In the genomic region with DNA sequence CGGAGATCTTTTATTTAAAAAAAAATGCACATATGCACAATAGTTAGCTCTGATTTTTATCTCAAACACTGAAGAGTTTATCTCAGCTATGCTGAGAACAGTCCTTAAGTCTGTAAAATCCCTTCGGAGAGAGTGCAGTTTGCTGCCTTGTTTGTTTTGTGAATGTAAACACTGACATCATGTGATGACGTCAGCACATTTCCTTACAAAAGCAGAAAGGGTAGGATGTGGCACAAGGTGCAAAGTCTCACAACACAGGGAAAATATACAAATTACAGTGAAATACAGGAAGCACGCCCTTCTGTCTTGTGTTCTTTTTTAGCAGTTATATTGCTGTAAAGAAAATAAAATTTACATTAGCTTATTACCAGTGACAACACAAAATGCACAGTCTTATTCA, we compare ENCODE assay signal across 13 mouse cellular contexts. TPM values are rescaled to one million over a fixed set of nuclear protein-coding genes. Genes with fewer than 3 reads are reported as not detected.
DNase-seq lines count a peak whose midpoint lies in the region; ATAC-seq and TF ChIP-seq lines count a peak whose summit lies in the region.
"Had no signal": no experiment of that assay in that cellular context is flagged by ENCODE, and none has a peak within 500 bp of the region (broad histone marks: within the 10 kb centered on the region; RNA-seq: fewer than 3 reads in every experiment).

No protein-coding gene starts in this region.

- no peak overlapping the region for H3K4me2 ChIP-seq in embryonic facial prominence, embryonic 14.5 days (ENCODE audit: low read depth, low read length)
- H3K4me2 ChIP-seq in hindbrain, embryonic 12.5 days (replicated peaks) = no peak overlapping the region
- H3K4me2 ChIP-seq: hindbrain, embryonic 14.5 days; liver, embryonic 15.5 days; midbrain, embryonic 11.5 days had no signal

- no peaks in the 10 kb centered on the region for H3K9me3 ChIP-seq in embryonic facial prominence, embryonic 14.5 days (ENCODE audit: control insufficient read depth, low read length)
- H3K9me3 ChIP-seq in hindbrain, embryonic 12.5 days (replicated peaks) = no peaks in the 10 kb centered on the region
- H3K9me3 ChIP-seq: liver, embryonic 15.5 days had no signal

- peaks cover 59% of the 10 kb centered on the region for H3K36me3 ChIP-seq in heart, adult 2 months (ENCODE audit: control insufficient read depth, insufficient read depth, low read length)
- no peaks in the 10 kb centered on the region for H3K36me3 ChIP-seq in embryonic facial prominence, embryonic 14.5 days (ENCODE audit: control insufficient read depth, insufficient read depth, low read length)
- no peaks in the 10 kb centered on the region for H3K36me3 ChIP-seq in hindbrain, embryonic 12.5 days
- H3K36me3 ChIP-seq: liver, embryonic 15.5 days had no signal

- intact Hi-C loops in heart, adult 2 months (cut with DNase I) = no loop called here

- H3K79me2 ChIP-seq in heart, adult 2 months (replicated peaks; ENCODE audit: control insufficient read depth, insufficient read depth, low read length) = no peaks in the 10 kb centered on the region

- 40% methylated on average over 4 of the region's 4 CpGs for WGBS in heart, adult 2 months
- 54% methylated on average over 4 of the region's 4 CpGs for WGBS in embryonic facial prominence, embryonic 14.5 days
- 69% methylated on average over 4 of the region's 4 CpGs for WGBS in hindbrain, embryonic 12.5 days

- peaks cover 7% of the 10 kb centered on the region for H3K4me1 ChIP-seq in heart, adult 2 months (ENCODE audit: control insufficient read depth, insufficient read depth, low read length)
- H3K4me1 ChIP-seq in embryonic facial prominence, embryonic 14.5 days (ENCODE audit: control insufficient read depth, insufficient read depth, low read length) = 0 out of 2 replicates have a peak, but pooled peaks cover 4% of the 10 kb centered on the region
- 0 out of 2 replicates have a peak, but pooled peaks cover 4% of the 10 kb centered on the region for H3K4me1 ChIP-seq in hindbrain, embryonic 12.5 days
- H3K4me1 ChIP-seq: liver, embryonic 15.5 days had no signal

- no peak for ATAC-seq in embryonic facial prominence, embryonic 14.5 days (ENCODE audit: low read depth)
- ATAC-seq in hindbrain, embryonic 12.5 days (ENCODE audit: low FRiP score) = no peak

- H3K9ac ChIP-seq in heart, adult 2 months (ENCODE audit: low read depth, low read length) = no peak overlapping the region
- H3K9ac ChIP-seq in embryonic facial prominence, embryonic 14.5 days (ENCODE audit: low read depth, low read length) = no peak overlapping the region
- H3K9ac ChIP-seq in hindbrain, embryonic 12.5 days = no peak overlapping the region
- H3K9ac ChIP-seq: hindbrain, embryonic 14.5 days; liver, embryonic 15.5 days had no signal

- no peak for TF ChIP-seq CTCF in heart, adult 2 months (IDR thresholded peaks at IDR 0.05)
- no peak for TF ChIP-seq CTCF in layer of hippocampus, adult 2 months (conservative IDR thresholded peaks at IDR 0.05)

- no peaks in the 10 kb centered on the region for H3K27me3 ChIP-seq in heart, adult 2 months (ENCODE audit: control insufficient read depth, insufficient read depth, low read length)
- no peaks in the 10 kb centered on the region for H3K27me3 ChIP-seq in embryonic facial prominence, embryonic 14.5 days (replicated peaks; ENCODE audit: control insufficient read depth, insufficient read depth, low read length)
- H3K27me3 ChIP-seq in hindbrain, embryonic 12.5 days = no peaks in the 10 kb centered on the region
- H3K27me3 ChIP-seq: liver, embryonic 15.5 days had no signal

- H3K4me3 ChIP-seq in heart, adult 2 months = no peak overlapping the region
- H3K4me3 ChIP-seq in layer of hippocampus, adult 2 months = no peak overlapping the region
- H3K4me3 ChIP-seq in embryonic facial prominence, embryonic 14.5 days (ENCODE audit: low read depth, low read length) = no peak overlapping the region
- H3K4me3 ChIP-seq in hindbrain, embryonic 12.5 days = no peak overlapping the region
- H3K4me3 ChIP-seq: liver, embryonic 15.5 days; myocyte had no signal

- no peak for DNase-seq in heart, adult 2 months
- no peak for DNase-seq in heart, adult 9 months (ENCODE audit: low spot score in 2 of 2)
- no peak for DNase-seq in layer of hippocampus, adult 2 months (ENCODE audit: low spot score in 2 of 2)
- DNase-seq in layer of hippocampus, postnatal 36 days = no peak
- DNase-seq in embryonic facial prominence, embryonic 14.5 days (ENCODE audit: low spot score) = peak; percentile 24
- DNase-seq in lung, postnatal 36 days = peak; percentile 58
- DNase-seq in layer of hippocampus, adult 9-10 months (ENCODE audit: low spot score) = no peak
- DNase-seq: cerebellum, adult 9-11 months had no signal

- TF ChIP-seq POLR2A in heart, adult 2 months (IDR thresholded peaks at IDR 0.05; ENCODE audit: insufficient read depth, low read depth, low read length) = no peak

- TF ChIP-seq EP300 in heart, adult 2 months (IDR thresholded peaks at IDR 0.05; ENCODE audit: insufficient read depth, low read depth, low read length) = no peak

- H3K27ac ChIP-seq in heart, adult 2 months = peak overlapping the region; percentile 90
- peak overlapping the region; percentile 48; the same call in 1 of the 2 replicates for H3K27ac ChIP-seq in layer of hippocampus, adult 2 months
- H3K27ac ChIP-seq in embryonic facial prominence, embryonic 14.5 days (replicated peaks; ENCODE audit: low read depth, low read length) = peak overlapping the region; percentile 71; the same call in 1 of the 2 replicates
- H3K27ac ChIP-seq in hindbrain, embryonic 12.5 days = no peak overlapping the region
- H3K27ac ChIP-seq: liver, embryonic 15.5 days had no signal

RNA-seq across cellular contexts. Expression of a gene that starts 14.3 kb away (rescaled TPM):
- 10 to 100 TPM; 78.5 to 84.6 TPM for total RNA-seq in heart, adult 2 months (2021)
- 148 and 297 TPM in 2 replicates for polyA plus RNA-seq in heart, adult 2 months (2012; rRNA removed)
- total RNA-seq in layer of hippocampus, adult 2 months (2021) = 10 to 100 TPM; 11.5 to 19.0 TPM
- total RNA-seq in layer of hippocampus, postnatal 36 days (2021) = 10 to 100 TPM; 14.3 to 17.4 TPM
- 93.8 and 94.9 TPM in 2 replicates for polyA plus RNA-seq in embryonic facial prominence, embryonic 14.5 days (2014; fragmentation: Nextera tagmentation; extraction: Ambion mirVana)
- 23.3 and 24.6 TPM in 2 replicates for polyA plus RNA-seq in hindbrain, embryonic 12.5 days (2016; fragmentation: Nextera tagmentation; extraction: Ambion mirVana)

Comparison
In these comparisons a context has a peak if more than half of its experiments do, and no peak if none do; other contexts are left out.
1. DNase-seq: peak in embryonic facial prominence, embryonic 14.5 days (single experiment) and lung, postnatal 36 days (single experiment); none in heart, adult 2 months (0 of 2), heart, adult 9 months (0 of 2), layer of hippocampus, adult 2 months (0 of 2), layer of hippocampus, postnatal 36 days (0 of 2) and layer of hippocampus, adult 9-10 months (single experiment).